Mouse (Mus musculus) lung, postnatal 10 days (tissue): ENCODE measurements around the gene Cyb561d1.

ENCODE experiments used
- DNase-seq: peaks from one replicate; pipeline ENCODE4 v3.0.0; 2021

Gene Cyb561d1

DNA sequence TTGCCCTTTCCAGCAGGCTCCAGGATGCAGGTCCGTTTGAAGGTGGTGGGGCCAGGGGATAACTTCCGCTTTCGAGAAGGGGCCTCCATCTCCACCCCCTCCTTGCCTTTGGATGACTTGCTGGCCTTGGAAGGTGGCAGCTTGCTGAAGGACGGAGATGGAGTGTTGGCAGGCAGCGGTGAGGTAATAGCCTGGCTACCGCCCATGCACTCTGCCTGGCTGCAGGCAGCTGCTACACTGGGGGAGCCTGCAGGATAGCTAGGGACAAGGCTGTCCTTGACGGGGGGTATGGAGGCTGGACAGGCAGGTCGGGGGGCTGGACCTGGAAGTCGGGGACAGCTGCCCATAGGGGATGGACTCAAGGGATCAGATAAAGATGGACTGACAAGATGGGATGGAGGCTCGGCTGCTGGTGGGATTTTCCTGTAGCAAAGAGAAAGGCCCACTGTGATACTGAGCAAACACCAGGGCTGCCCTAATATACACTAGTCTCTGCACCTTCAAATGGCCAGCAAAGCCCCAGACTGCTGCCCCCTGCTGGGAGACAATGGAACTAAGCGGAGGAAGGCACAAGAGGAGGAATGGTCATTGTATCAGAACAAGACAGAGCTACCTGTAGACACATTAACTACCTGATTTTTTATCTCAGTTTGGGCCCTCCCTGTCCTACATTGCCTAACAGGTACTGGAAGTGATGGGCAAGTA, 2.8 kb upstream of the Cyb561d1 start:
- peak; percentile 87 for DNase-seq

DNA sequence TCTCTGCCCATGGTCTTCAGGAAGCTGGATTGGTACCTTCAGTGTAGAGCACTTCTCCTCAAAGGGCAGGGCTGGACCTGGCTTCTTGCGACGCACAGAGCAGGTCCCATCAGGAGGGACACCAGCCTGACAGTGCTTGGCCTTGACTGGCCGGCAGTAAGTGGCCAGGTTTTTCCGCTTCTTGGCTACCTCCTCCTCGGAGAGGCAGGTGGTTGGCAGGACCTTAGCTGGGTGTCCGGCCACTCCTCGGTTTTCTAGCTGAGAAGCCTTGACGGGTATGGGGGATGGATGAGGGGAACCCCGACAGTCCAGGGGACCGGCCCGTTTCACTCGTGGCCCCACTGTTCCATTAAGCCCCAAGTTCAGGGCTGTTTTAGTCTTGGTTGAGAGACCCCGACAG, 2.2 kb upstream of the Cyb561d1 start:
- no peak for DNase-seq

- DNase-seq, result peak; percentile 44
Observed at GRCm38 (mm10) chr3:108202506-108202905, 1.5 kb upstream of the Cyb561d1 start.

DNA sequence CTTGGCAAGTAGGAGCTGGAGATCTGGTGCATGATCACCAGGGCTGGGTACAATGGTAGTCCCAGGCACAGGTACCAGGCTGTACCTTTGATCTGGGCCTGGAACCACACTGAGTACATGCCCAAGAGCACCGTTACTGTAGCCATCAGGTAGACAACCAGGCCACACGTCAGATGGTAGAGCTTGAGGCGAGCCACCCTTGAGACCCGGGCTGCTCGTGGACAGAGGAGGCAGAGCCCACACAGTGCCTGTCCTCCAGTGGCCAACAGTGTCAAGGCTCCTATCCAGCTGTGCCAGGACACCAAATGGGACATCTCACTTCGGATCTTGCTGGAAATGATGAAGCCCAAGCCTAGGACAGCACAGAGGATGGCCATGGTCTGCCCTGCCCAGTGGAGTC, 1.8 kb downstream of the Cyb561d1 start:
- DNase-seq, result no peak

DNA sequence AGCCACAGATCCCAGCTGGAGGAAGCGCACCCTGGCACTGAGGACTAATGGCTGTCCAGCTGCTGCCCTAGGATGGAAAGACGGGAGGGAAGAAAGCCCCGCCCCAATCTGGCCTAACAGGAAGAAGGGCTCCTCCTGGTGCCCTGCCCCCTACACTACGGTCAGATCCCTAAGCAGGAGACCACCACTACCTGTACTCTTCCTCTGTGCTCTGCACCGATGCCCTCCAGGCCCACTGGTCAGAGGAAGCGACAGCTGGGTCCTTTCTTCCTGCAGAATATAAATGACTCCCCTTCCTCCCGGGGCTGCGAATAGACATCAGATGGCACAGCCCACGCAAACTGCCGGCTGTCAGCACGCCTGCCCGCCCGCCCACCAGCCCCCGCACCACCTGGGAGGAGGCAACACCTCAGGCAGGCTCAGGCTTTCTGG, 3.9 kb downstream of the Cyb561d1 start:
- peak; percentile 86 for DNase-seq

DNA sequence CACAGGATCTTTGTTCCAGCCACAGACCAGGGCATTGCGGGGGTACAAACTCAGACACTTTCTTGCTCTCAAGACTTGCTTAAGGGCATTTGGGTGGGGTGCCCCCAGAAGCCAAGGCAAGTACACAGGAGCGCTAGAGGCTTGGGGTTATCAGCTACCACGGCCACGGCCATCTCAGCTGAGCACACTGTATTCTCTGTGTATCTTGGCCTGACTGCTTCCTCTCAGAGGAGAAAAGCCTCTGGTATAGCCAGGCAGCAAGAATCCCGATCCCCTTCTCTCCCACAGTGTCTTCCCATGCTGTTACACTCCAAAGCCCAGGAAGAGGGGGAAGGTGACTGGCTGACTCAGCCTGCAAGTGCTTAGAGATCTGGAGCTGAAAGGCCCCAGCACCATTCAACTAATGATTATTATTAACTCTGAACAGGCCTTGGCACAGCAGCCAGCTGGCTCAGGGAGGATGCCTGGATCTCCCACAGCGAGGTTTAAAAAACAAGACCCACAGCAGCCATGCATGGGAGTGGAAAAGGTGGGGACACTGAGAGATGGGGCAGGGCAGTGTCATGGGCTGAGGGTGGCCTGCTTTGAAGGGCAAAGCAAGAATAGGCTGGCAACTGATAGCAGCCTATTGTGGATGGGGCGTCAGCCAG, 4.9 kb downstream of the Cyb561d1 start:
- no peak for DNase-seq

- no peak for DNase-seq
Observed at GRCm38 (mm10) chr3:108195287-108195686, 5.7 kb downstream of the Cyb561d1 start.

- DNase-seq, result no peak
Observed at GRCm38 (mm10) chr3:108193686-108194085, 7.3 kb downstream of the Cyb561d1 start.

- no peak for DNase-seq
Observed at GRCm38 (mm10) chr3:108189897-108190296, 11.1 kb downstream of the Cyb561d1 start.

- DNase-seq, result no peak
Observed at GRCm38 (mm10) chr3:108188716-108189490, 12.1 kb downstream of the Cyb561d1 start.

- DNase-seq, result no peak
Observed at GRCm38 (mm10) chr3:108187111-108187795, 13.8 kb downstream of the Cyb561d1 start.

- peak; percentile 49 for DNase-seq
Observed at GRCm38 (mm10) chr3:108186098-108187047, 14.6 kb downstream of the Cyb561d1 start, which contains the start of gene Amigo1. TSS of gene Amigo1 (plus strand) at chr3:108186335.

- DNase-seq, result no peak
Observed at GRCm38 (mm10) chr3:108185460-108186097, 15.4 kb downstream of the Cyb561d1 start.

DNA sequence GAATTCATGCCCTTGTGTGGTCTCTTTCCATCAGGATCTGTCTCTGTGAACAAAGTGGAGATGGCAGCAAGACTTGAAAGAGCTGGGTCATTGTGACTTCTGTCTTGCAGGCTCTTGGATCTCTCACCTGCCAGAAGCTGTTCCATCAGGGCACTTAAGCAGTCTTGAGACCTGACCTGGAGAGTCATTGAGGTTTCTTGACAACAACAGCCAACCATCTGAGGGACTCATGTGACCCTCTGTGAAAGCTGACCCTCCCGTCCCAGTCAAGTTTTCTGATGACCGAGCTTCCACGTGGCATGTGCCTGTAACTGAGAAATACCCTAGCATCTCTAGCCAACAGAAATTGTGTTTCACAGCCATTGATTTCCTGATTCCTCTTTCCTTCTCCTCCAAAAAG, 16.3 kb downstream of the Cyb561d1 start:
- DNase-seq, result peak; percentile 35

- DNase-seq, result no peak
Observed at GRCm38 (mm10) chr3:108180514-108180913, 20.5 kb downstream of the Cyb561d1 start.

DNA sequence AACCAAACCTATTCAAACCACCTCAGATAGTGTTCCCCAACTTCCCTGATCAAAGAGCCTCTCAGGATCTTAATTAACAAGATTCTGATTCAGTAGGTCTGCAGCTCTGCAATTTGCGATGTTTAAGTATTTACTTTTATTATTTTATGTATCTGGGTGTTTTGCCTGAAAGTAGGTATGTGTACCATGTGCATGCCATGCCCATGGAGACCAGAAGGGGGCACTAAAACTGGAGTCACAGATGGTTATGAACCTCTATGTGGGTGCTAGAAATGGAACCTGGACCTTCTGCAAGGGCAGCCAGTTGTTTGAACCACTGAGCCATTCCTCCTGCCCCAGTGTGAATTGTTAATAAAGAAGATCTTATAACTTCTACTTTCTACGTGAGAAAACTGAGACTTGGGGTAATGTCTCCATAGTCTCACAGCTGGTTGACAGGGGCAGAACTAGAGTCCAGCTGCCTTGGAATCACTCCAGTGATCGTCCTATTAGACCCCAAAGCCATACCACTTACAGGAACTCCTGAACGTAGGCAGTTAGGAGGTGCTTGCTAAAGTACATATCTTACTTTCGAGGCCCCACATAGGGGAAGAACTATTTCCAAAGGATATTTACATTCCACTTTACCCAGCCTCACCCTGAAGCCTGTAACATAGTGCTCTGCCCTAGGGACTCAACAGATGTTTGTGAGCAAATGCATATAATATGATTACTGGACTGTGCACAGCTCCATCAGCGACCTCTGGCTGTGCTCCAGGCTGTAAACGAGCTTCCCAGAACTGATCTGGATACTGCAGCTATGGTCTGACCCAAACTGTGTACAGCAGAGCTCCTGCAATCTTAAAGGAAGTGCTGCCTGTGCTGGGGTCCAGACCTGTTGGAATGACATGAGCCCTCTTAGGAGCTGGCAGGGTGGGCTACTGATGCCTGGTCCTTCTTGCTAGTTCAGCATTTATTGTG, 22.0 kb downstream of the Cyb561d1 start:
- no peak for DNase-seq

- DNase-seq, result peak; percentile 52
Observed at GRCm38 (mm10) chr3:108174672-108175531, 26.1 kb downstream of the Cyb561d1 start.

DNA sequence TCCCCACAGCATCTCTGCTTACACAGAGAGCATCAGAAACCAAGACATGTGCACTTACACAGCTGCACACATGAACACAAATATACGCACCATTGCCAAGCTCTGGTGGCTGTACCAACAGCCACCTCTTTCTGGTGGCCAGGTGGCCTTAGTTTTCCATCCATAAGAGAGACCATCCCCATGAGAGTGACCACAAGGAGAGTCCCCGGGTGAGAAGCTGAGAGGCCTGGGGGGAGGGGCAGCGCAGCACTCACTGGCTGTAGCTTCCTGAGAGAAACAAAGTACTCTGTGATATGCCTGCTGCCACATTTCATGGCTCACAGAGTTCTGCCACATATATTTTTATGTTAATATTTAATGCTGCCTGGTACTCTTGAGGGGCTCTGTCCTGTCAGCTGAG, 31.8 kb downstream of the Cyb561d1 start:
- DNase-seq, result no peak

DNA sequence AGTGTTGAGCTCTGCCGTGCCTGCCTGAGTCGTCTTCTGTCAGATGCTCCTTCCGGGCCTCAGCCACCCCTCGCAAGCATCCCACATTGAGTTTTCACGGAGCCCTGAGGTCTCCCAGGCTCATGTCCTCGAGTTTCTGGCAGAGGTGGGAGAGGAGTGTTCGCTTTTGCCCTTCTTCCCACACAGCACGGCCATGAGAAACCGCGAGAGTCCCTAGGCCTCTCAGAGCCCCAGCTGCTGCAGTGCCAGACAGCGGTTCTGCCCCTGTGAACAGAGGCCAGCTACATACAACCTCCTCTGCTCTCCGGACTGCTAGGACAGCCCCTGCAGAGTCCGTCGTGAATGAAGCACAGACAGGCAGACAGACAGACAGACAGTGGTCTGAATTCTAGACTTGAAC, 33.5 kb downstream of the Cyb561d1 start:
- DNase-seq, result no peak
